Mouse (Mus musculus): ENCODE data around the gene Ppa1. TPM values are rescaled to one million over a fixed set of nuclear protein-coding genes. Genes with fewer than 3 reads are reported as not detected.

The Ppa1 gene
- polyA plus RNA-seq, 1 experiment from 2014 or later, result 217 TPM

DNA sequence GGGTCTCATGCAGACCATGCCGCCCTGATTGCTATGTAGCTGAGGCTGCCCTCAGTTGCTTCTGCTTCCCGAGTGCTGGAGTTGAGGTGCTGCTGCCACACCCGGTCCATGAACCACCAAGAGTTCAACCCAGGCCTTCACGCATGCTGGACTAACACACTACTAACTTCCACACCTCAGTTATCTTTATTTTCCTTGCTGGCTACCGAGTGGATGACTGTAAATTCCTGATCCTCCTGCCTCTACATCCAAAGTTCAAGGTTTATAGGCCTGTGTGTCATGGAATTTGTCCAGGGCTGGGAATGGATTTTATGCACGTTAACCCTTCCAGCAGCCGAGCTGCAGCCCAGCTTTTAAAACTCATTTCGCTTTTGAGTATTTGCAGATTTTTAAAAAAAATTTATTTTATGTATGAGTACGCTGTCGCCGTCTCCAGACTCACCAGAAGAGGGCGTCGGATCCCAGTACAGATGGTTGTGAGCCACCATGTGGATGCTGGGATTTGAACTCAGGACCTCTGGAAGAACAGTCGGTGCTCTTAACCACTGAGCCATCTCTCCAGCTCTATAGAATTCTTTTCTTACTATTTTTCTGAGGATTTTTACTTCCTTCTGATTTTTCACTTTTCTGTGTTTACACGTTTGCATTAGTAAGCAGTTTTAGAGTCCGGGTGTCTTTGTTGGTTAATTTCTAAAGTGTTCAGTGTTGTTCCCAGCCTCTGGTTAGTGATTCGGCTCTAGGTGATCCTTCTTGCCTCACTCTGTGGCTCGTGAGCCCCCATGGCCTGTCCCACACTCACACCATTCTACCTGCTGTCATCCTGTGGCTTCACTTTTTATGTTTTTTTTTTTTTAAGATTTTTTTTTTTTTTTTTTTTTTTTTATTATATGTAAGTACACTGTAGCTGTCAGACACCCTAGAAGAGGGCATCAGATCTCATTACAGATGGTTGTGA is 8.9 kb downstream of the Ppa1 start:
- H3K9me3 ChIP-seq (ENCODE audit: control insufficient read depth, low read length), result no peaks in the 10 kb centered on the region
- H3K4me1 ChIP-seq (ENCODE audit: control insufficient read depth, insufficient read depth, low read length), result no peaks in the 10 kb centered on the region
- H3K36me3 ChIP-seq (ENCODE audit: control insufficient read depth, insufficient read depth, low read length), result peaks cover 35% of the 10 kb centered on the region
- WGBS, result 85% methylated on average over 18 of the region's 18 CpGs
- H3K4me2 ChIP-seq (replicated peaks; ENCODE audit: low read depth, low read length), result no peak overlapping the region
- H3K9ac ChIP-seq (ENCODE audit: low read depth, low read length), result no peak overlapping the region
- H3K4me3 ChIP-seq (ENCODE audit: low read length), result no peak overlapping the region
- 0 out of 2 replicates have a peak, but pooled peaks have one; percentile 29 for ATAC-seq (ENCODE audit: low FRiP score, low TSS enrichment)
- H3K27me3 ChIP-seq (ENCODE audit: control insufficient read depth, insufficient read depth, low read length), result no peaks in the 10 kb centered on the region
- H3K27ac ChIP-seq (ENCODE audit: low read depth, low read length), result no peak overlapping the region

DNA sequence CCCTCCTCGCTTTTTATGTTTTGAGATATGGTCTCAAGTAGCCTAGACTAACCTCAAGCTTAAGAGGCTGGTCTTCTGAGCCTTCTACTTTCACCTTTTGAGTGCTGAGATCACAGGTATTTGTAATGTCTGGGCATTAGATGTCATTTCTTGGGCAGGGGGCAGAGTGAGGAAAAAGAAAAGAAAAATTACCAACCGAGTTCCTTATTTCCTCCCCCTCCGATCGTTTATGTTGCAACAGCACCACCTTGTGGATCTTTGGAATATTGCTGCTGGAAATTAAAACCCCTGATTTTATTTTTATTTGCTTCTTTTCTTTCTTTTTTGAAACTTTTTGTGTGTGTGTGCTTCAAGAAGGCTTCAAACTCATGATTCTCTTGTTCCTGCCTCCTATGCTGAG is 9.6 kb downstream of the Ppa1 start:
- WGBS, result 28% methylated on average over 4 of the region's 4 CpGs
- ATAC-seq (ENCODE audit: low FRiP score, low TSS enrichment), result 0 out of 2 replicates have a peak, but pooled peaks have one; percentile 8
- H3K4me3 ChIP-seq (ENCODE audit: low read length), result no peak overlapping the region

DNA sequence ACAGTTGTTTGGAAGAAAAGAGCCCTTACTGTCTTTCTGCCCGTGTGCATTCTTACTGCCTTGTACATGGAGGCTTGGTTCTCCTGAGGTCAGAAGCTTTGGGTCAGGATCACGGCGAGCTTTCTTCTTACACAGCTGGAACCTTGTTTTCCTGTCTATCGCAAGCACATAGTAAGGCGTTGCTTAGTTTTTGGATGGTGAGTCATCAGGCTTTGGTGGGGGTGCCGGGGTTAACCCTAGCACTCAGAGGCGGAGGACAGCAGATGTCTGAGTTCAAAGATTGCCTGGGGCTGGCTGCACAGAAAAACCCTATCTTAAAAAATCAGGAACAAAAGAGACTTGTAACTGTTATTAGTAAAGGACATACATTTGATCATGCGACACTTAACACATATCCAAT is 13.5 kb downstream of the Ppa1 start:
- H3K27me3 ChIP-seq (ENCODE audit: control insufficient read depth, insufficient read depth, low read length), result no peaks in the 10 kb centered on the region
- H3K36me3 ChIP-seq (ENCODE audit: control insufficient read depth, insufficient read depth, low read length), result peaks cover 61% of the 10 kb centered on the region
- H3K4me2 ChIP-seq (replicated peaks; ENCODE audit: low read depth, low read length), result no peak overlapping the region
- no peak overlapping the region for H3K4me3 ChIP-seq (ENCODE audit: low read length)
- H3K27ac ChIP-seq (ENCODE audit: low read depth, low read length), result no peak overlapping the region
- no peaks in the 10 kb centered on the region for H3K9me3 ChIP-seq (ENCODE audit: control insufficient read depth, low read length)
- 69% methylated on average over 8 of the region's 8 CpGs for WGBS
- H3K4me1 ChIP-seq (ENCODE audit: control insufficient read depth, insufficient read depth, low read length), result no peaks in the 10 kb centered on the region
- no peak for ATAC-seq (ENCODE audit: low FRiP score, low TSS enrichment)
- no peak overlapping the region for H3K9ac ChIP-seq (ENCODE audit: low read depth, low read length)

More for the DNA sequence above, 9.6 kb downstream of the Ppa1 start:
- peaks cover 38% of the 10 kb centered on the region for H3K36me3 ChIP-seq (ENCODE audit: control insufficient read depth, insufficient read depth, low read length)
- H3K9ac ChIP-seq (ENCODE audit: low read depth, low read length), result no peak overlapping the region
- H3K9me3 ChIP-seq (ENCODE audit: control insufficient read depth, low read length), result no peaks in the 10 kb centered on the region
- no peaks in the 10 kb centered on the region for H3K4me1 ChIP-seq (ENCODE audit: control insufficient read depth, insufficient read depth, low read length)
- no peak overlapping the region for H3K27ac ChIP-seq (ENCODE audit: low read depth, low read length)
- H3K27me3 ChIP-seq (ENCODE audit: control insufficient read depth, insufficient read depth, low read length), result no peaks in the 10 kb centered on the region
- H3K4me2 ChIP-seq (replicated peaks; ENCODE audit: low read depth, low read length), result no peak overlapping the region

DNA sequence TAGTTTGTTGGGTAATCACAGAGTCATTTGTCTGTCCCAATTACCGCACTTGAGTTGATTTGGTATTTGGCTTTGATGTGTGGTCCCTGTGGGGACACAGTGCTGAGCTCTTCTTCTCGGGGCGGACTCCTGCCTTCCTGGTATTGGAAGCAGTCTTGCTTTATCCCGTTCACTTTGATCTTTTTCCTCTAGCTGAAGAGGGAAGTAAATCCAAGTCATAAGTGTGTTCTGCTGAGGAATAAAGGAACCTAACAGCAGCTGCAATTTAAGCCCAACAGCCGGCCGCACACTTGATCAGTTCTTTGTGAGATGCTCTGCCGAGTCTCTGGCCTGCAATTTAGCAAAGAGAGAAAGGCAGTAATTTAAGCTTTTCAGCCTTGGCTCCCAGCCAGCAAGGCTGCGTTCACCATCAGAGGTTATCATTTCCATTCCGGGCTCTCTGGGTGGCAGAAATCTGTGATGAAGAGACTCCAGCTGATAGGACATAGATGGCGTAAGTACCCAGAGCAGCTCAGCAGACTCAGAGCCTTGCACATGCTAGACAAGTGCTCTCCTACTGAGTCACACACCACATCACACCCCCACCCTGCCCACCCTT is 14.1 kb downstream of the Ppa1 start:
- Histone ChIP-seq H3K4me1 (ENCODE audit: control insufficient read depth, insufficient read depth, low read length) (no peaks in the 10 kb centered on the region), H3K4me2 (replicated peaks; ENCODE audit: low read depth, low read length) (no peak overlapping the region), H3K27me3 (ENCODE audit: control insufficient read depth, insufficient read depth, low read length) (no peaks in the 10 kb centered on the region), H3K27ac (ENCODE audit: low read depth, low read length) (no peak overlapping the region), H3K4me3 (ENCODE audit: low read length) (no peak overlapping the region), H3K9ac (ENCODE audit: low read depth, low read length) (no peak overlapping the region), H3K9me3 (ENCODE audit: control insufficient read depth, low read length) (no peaks in the 10 kb centered on the region), H3K36me3 (ENCODE audit: control insufficient read depth, insufficient read depth, low read length) (peaks cover 66% of the 10 kb centered on the region)
- no peak for ATAC-seq (ENCODE audit: low FRiP score, low TSS enrichment)
- WGBS, result 50% methylated on average over 10 of the region's 10 CpGs

DNA sequence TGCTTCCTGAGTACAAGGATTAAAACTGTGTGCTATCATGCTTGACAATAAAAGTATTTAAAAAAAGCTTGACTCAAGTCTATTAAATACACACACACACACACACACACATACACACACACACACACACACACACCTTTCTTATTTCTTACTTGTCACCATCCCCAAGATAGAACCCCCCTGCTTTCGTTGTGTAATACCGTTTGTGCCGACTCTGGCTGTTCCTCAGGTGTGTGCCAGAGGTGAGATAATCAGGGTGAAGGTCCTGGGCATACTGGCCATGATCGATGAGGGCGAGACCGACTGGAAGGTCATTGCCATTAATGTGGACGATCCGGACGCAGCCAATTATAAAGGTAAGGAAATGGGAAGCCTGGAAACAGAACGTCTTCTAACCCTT is 16.8 kb downstream of the Ppa1 start:
- no peaks in the 10 kb centered on the region for H3K4me1 ChIP-seq (ENCODE audit: control insufficient read depth, insufficient read depth, low read length)
- H3K36me3 ChIP-seq (ENCODE audit: control insufficient read depth, insufficient read depth, low read length), result peaks cover 84% of the 10 kb centered on the region
- no peak overlapping the region for H3K4me3 ChIP-seq (ENCODE audit: low read length)
- H3K27me3 ChIP-seq (ENCODE audit: control insufficient read depth, insufficient read depth, low read length), result no peaks in the 10 kb centered on the region
- no peaks in the 10 kb centered on the region for H3K9me3 ChIP-seq (ENCODE audit: control insufficient read depth, low read length)
- WGBS, result 94% methylated on average over 10 of the region's 10 CpGs
- no peak for ATAC-seq (ENCODE audit: low FRiP score, low TSS enrichment)
- H3K9ac ChIP-seq (ENCODE audit: low read depth, low read length), result no peak overlapping the region
- no peak overlapping the region for H3K4me2 ChIP-seq (replicated peaks; ENCODE audit: low read depth, low read length)
- no peak overlapping the region for H3K27ac ChIP-seq (ENCODE audit: low read depth, low read length)

DNA sequence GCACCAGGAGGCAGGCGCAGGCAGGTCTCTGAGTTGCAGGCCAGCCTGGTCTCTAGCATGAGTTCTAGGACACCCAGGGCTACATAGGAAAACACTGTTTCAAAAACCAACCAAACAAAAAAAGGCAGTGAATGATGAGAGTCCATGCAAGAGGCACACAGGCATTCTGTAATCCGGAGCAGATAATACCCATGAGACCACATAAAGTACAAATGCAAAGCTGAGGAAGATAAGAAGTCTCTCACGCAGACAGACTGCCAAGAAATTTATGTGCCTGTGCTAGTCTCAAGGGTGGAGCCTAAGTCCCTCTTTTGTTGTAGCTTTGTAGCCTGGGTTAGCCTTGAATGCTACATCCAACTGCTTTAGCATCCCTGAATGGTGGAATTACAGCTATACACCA is 17.3 kb downstream of the Ppa1 start:
- no peak overlapping the region for H3K4me2 ChIP-seq (replicated peaks; ENCODE audit: low read depth, low read length)
- ATAC-seq (ENCODE audit: low FRiP score, low TSS enrichment), result no peak
- no peak overlapping the region for H3K27ac ChIP-seq (ENCODE audit: low read depth, low read length)
- H3K27me3 ChIP-seq (ENCODE audit: control insufficient read depth, insufficient read depth, low read length), result no peaks in the 10 kb centered on the region
- 84% methylated on average over 3 of the region's 3 CpGs for WGBS
- H3K4me3 ChIP-seq (ENCODE audit: low read length), result no peak overlapping the region
- no peak overlapping the region for H3K9ac ChIP-seq (ENCODE audit: low read depth, low read length)
- no peaks in the 10 kb centered on the region for H3K9me3 ChIP-seq (ENCODE audit: control insufficient read depth, low read length)
- H3K4me1 ChIP-seq (ENCODE audit: control insufficient read depth, insufficient read depth, low read length), result no peaks in the 10 kb centered on the region
- peaks cover 85% of the 10 kb centered on the region for H3K36me3 ChIP-seq (ENCODE audit: control insufficient read depth, insufficient read depth, low read length)

DNA sequence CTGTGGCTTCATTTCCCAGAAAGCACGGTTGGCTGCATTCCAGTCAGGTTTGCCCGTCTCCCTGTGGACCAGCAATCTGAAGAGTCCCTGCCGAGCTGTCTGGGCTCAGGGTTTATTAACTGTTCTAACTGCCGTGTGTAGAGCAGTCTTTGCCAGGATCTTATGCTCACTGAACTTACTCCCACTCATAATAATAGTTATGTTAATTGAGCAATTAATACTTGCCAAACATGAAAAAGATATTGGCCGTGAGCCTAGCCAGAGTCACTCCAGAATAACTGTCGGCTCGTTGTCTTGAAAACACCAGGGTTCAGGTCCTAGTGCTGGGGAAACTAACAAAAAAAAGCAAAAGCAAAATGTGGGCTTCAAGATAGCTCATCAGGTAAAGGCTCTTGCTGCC is 20.9 kb downstream of the Ppa1 start:
- Histone ChIP-seq H3K36me3 (ENCODE audit: control insufficient read depth, insufficient read depth, low read length) (peaks cover 90% of the 10 kb centered on the region), H3K4me2 (replicated peaks; ENCODE audit: low read depth, low read length) (no peak overlapping the region), H3K27me3 (ENCODE audit: control insufficient read depth, insufficient read depth, low read length) (no peaks in the 10 kb centered on the region), H3K9ac (ENCODE audit: low read depth, low read length) (no peak overlapping the region), H3K4me1 (ENCODE audit: control insufficient read depth, insufficient read depth, low read length) (no peaks in the 10 kb centered on the region), H3K27ac (ENCODE audit: low read depth, low read length) (no peak overlapping the region), H3K9me3 (ENCODE audit: control insufficient read depth, low read length) (no peaks in the 10 kb centered on the region), H3K4me3 (ENCODE audit: low read length) (no peak overlapping the region)
- no peak for ATAC-seq (ENCODE audit: low FRiP score, low TSS enrichment)
- WGBS, result 86% methylated on average over 7 of the region's 7 CpGs

DNA sequence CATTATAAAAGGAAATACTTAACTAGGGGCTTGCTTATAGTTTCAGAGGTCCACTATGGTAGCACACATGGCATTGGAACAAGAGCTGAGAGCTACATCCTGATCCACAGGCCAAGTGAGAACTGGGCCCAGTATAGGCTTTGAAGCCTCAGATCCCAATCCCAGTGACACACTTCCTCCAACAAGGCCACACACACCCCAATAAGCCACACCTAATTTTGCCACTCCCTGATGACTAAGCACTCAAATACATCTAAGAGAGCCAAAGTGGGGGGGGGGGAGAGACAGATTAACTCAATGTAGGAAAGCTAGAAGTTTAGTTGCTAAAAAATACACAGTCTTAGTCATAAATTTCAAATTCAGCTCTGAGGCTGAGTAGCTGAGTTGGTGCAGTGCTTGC is 21.5 kb downstream of the Ppa1 start:
- Histone ChIP-seq H3K9me3 (ENCODE audit: control insufficient read depth, low read length) (no peaks in the 10 kb centered on the region), H3K27me3 (ENCODE audit: control insufficient read depth, insufficient read depth, low read length) (no peaks in the 10 kb centered on the region), H3K4me2 (replicated peaks; ENCODE audit: low read depth, low read length) (no peak overlapping the region), H3K4me1 (ENCODE audit: control insufficient read depth, insufficient read depth, low read length) (no peaks in the 10 kb centered on the region), H3K4me3 (ENCODE audit: low read length) (no peak overlapping the region), H3K9ac (ENCODE audit: low read depth, low read length) (no peak overlapping the region), H3K36me3 (ENCODE audit: control insufficient read depth, insufficient read depth, low read length) (peaks cover 91% of the 10 kb centered on the region), H3K27ac (ENCODE audit: low read depth, low read length) (no peak overlapping the region)
- ATAC-seq (ENCODE audit: low FRiP score, low TSS enrichment), result no peak

DNA sequence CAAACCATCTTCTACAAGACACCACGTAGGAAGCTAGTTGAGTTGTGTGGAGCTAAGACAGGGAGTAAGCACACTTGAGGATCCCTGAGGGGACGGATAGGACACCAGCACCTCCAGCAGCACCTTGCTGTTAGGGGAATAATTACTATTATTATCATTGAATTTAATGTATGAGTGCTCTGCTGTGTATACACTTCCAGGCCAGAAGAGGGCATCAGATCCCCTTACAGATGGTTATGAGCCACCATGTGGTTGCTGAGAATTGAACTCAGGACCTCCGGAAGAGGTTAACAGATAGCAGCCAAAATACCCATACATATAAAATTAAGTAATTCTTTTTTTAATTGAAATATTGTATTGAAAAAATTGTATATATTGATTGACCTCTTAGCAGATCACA is 22.4 kb downstream of the Ppa1 start:
- Histone ChIP-seq H3K9ac (ENCODE audit: low read depth, low read length) (no peak overlapping the region), H3K9me3 (ENCODE audit: control insufficient read depth, low read length) (no peaks in the 10 kb centered on the region), H3K4me1 (ENCODE audit: control insufficient read depth, insufficient read depth, low read length) (no peaks in the 10 kb centered on the region), H3K27ac (ENCODE audit: low read depth, low read length) (no peak overlapping the region), H3K4me3 (ENCODE audit: low read length) (no peak overlapping the region), H3K27me3 (ENCODE audit: control insufficient read depth, insufficient read depth, low read length) (no peaks in the 10 kb centered on the region), H3K36me3 (ENCODE audit: control insufficient read depth, insufficient read depth, low read length) (peaks cover 88% of the 10 kb centered on the region), H3K4me2 (replicated peaks; ENCODE audit: low read depth, low read length) (no peak overlapping the region)
- no peak for ATAC-seq (ENCODE audit: low FRiP score, low TSS enrichment)
- WGBS, result 93% methylated on average over 3 of the region's 3 CpGs
